Mouse (Mus musculus) heart, embryonic 16.5 days (tissue): ENCODE results near the gene Gtf2h1. TPM values are rescaled to one million over a fixed set of nuclear protein-coding genes. Genes with fewer than 3 reads are reported as not detected.
"Not testable (repeated sequence)": the region's sequence is repeated elsewhere in the genome, so short reads cannot be mapped to it uniquely, and the experiment has no call there.

Experiments used
- ATAC-seq: fragments of 200-750 bp; cut with Nextera tagmentation; replicated peaks from 2 replicates; pipeline ENCODE4 v1.8.0; 2017; ENCODE audit warnings: moderate number of reproducible peaks; ENCODE audit not compliant: insufficient read depth, low FRiP score; ENCODE audit errors: extremely low read depth
- H3K27ac ChIP-seq: fragments of 300-500 bp; sonication (generic); 2 replicates; pipeline ENCODE4 v1.5.1; 2014; ENCODE audit warnings: mild to moderate bottlenecking, low read length, control low read depth, moderate library complexity
- H3K27me3 ChIP-seq: fragments of 300-500 bp; sonication (generic); 2 replicates; pipeline ENCODE4 v1.6.1; 2014; ENCODE audit warnings: low read length, mixed read lengths; ENCODE audit not compliant: control insufficient read depth, insufficient read depth
- H3K36me3 ChIP-seq: fragments of 300-500 bp; sonication (generic); 2 replicates; pipeline ENCODE4 v1.6.1; 2014; ENCODE audit not compliant: control insufficient read depth, insufficient read depth
- H3K4me1 ChIP-seq: fragments of 300-500 bp; sonication (generic); 2 replicates; pipeline ENCODE4 v1.6.1; 2014; ENCODE audit warnings: low read length, mixed read lengths; ENCODE audit not compliant: control insufficient read depth, insufficient read depth
- H3K4me2 ChIP-seq: fragments of 300-500 bp; sonication (generic); 2 replicates; pipeline ENCODE4 v1.6.1; 2014; ENCODE audit warnings: low read depth, mild to moderate bottlenecking, control low read depth, low read length
- H3K4me3 ChIP-seq: fragments of 300-500 bp; sonication (generic); 2 replicates; pipeline ENCODE4 v1.5.1; 2014; ENCODE audit warnings: mild to moderate bottlenecking, control low read depth, low read length
- H3K9ac ChIP-seq: fragments of 300-500 bp; sonication (generic); 2 replicates; pipeline ENCODE4 v1.6.1; 2014; ENCODE audit warnings: low read length, control low read depth
- H3K9me3 ChIP-seq: fragments of 300-500 bp; sonication (generic); replicated peaks from 2 replicates; pipeline ENCODE4 v1.6.1; 2016; ENCODE audit warnings: low read length; ENCODE audit not compliant: control insufficient read depth
- WGBS: fragments of 180-500 bp; shearing (Covaris S2); extraction: QIAGEN DNeasy Blood & Tissue Kit; methylation state at CpG from one replicate; pipeline ENCODE4 v1.1.7; 2014; 5-methylcytosine and 5-hydroxymethylcytosine counted together
- polyA plus RNA-seq: library from polyadenylated mRNA; unstranded; fragments of >200 nt; fragmentation: Nextera tagmentation; extraction: Ambion mirVana; gene quantifications from 2 replicates; pipeline ENCODE4 v1.2.1, GENCODE M21; 2015

Gtf2h1 gene
- polyA plus RNA-seq, 1 experiment from 2014 or later, result 32.2 TPM

- H3K27ac ChIP-seq, result no peak overlapping the region
- no peaks in the 10 kb centered on the region for H3K9me3 ChIP-seq
- 54% methylated on average over 4 of the region's 4 CpGs for WGBS
- no peak overlapping the region for H3K9ac ChIP-seq
- peaks cover 39% of the 10 kb centered on the region for H3K36me3 ChIP-seq
- H3K4me1 ChIP-seq, result no peaks in the 10 kb centered on the region
- H3K4me2 ChIP-seq, result no peak overlapping the region
- H3K4me3 ChIP-seq, result no peak overlapping the region
- H3K27me3 ChIP-seq, result no peaks in the 10 kb centered on the region
- ATAC-seq, result no peak
These were observed 25.2 kb upstream of the Gtf2h1 start for GRCm38 (mm10) chr7:46770706-46771105.

DNA sequence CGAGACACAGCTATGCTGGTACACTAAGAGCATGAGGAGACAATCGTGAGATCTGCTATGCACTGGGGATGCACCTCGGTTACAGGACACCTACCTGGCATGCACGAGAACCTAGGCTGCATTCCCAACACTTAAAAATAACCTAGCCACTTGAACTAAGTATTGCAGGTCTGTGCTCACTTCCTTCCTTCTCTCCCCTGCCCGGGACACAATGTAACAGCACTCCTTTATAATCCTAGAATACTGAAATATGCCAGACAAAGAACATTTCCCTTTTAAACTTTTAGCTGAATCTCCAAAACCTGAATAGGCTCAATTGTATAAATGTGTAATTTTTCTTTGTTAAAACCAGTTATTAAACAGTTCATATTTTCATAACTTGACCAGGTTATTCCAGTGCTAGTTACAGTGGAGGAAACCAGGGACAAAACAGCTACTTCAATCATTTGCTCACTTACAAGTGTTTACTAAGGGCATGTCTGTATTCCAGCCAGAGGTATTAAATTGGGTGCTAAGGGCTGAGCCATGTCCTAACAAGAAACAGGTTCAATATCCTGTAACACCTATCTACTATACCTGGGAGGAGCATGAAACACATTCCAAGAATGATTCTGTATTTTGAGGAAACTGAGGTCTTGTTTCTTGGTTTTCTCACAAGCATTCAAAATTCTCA is 6.6 kb upstream of the Gtf2h1 start:
- 78% methylated on average over 5 of the region's 5 CpGs for WGBS
- ATAC-seq, result no peak

DNA sequence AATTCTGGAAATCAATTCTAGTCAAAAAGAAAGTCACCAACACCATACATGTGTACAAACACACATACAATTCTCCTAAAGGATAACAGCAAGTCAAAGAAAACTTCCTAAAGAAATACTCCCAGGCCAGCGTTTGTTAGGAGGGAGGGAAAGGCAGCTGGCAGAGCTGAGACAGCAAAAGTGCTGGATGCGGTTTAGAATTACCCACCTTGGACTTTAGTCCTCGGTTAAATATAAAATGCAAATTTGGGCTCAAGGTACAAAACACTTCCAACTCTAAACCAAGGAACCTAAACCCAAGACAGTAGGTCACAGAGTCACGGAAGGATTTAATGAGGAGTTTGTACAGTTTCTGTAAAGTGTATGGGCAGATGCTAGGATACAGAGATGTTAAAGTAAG is 2.0 kb upstream of the Gtf2h1 start:
- H3K9ac ChIP-seq, result no peak overlapping the region
- no peak overlapping the region for H3K4me3 ChIP-seq
- H3K4me1 ChIP-seq, result peaks cover 14% of the 10 kb centered on the region
- no peak overlapping the region for H3K4me2 ChIP-seq
- peaks cover 2% of the 10 kb centered on the region; the same call in 1 of the 2 replicates for H3K36me3 ChIP-seq
- no peak overlapping the region for H3K27ac ChIP-seq
- H3K27me3 ChIP-seq, result no peaks in the 10 kb centered on the region
- H3K9me3 ChIP-seq, result no peaks in the 10 kb centered on the region
- WGBS, result 83% methylated on average over 4 of the region's 4 CpGs
- ATAC-seq, result no peak

More for the DNA sequence above, 6.6 kb upstream of the Gtf2h1 start:
- Histone ChIP-seq H3K4me2 (no peak overlapping the region), H3K9me3 (no peaks in the 10 kb centered on the region), H3K36me3 (peaks cover 22% of the 10 kb centered on the region), H3K27ac (no peak overlapping the region), H3K9ac (no peak overlapping the region), H3K4me1 (no peaks in the 10 kb centered on the region), H3K27me3 (no peaks in the 10 kb centered on the region), H3K4me3 (no peak overlapping the region)

DNA sequence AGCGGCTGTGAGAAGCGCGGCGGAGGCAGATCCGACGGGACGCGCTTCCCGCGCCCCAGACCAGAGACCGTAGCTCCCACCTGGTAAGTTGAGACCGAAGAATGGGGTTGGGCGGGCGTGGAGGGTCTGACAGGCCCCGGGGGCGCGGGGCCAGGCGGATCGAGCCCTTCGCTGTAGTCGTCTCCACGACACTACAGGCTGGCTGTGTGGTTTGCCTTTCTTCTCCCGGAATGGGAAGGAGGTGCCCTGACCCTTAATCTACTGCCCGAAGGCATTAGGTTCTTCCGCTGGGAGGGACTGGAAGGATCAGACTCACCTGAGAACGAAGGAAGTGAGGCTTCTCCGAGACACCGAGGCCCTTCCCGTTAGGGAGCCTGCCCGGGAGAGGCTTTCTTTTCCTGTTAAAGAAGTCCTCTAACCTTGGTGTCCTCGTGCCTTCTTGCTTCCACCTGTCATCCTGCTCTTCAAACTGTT is 340 bp downstream of the Gtf2h1 start:
- WGBS, result under 1% methylated on average over 31 of the region's 31 CpGs
- peak overlapping the region; percentile 89 for H3K27ac ChIP-seq
- peaks cover 5% of the 10 kb centered on the region; the same call in 1 of the 2 replicates for H3K36me3 ChIP-seq
- no peaks in the 10 kb centered on the region for H3K27me3 ChIP-seq
- peaks cover 14% of the 10 kb centered on the region for H3K4me1 ChIP-seq
- H3K4me2 ChIP-seq, result peak overlapping the region; percentile 89
- H3K9me3 ChIP-seq, result no peaks in the 10 kb centered on the region
- peak overlapping the region; percentile 92 for H3K9ac ChIP-seq
- no peak for ATAC-seq
- peak overlapping the region; percentile 86 for H3K4me3 ChIP-seq

DNA sequence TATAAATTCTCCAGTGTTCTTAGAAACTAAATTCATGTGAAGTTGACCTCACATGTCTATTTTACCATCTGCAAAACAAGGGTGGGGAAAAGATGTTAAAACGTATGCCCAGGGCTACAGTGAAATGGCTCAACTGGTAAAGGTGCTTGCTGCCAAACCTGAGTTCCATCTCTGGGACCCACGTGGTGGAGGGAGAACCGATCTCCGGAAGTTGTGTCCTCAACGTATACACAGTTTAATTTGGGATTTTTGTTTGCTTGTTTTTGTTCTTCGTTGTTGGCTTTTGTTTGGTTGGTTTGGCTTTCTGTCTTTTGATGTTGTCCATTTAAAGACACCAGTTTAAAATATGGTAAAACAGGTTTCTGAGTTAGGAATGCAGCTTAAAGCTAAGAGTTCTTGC is 876 bp downstream of the Gtf2h1 start:
- Histone ChIP-seq H3K9me3 (no peaks in the 10 kb centered on the region), H3K27me3 (no peaks in the 10 kb centered on the region), H3K4me2 (peak overlapping the region; percentile 89), H3K4me1 (peaks cover 14% of the 10 kb centered on the region), H3K4me3 (peak overlapping the region; percentile 86), H3K36me3 (peaks cover 8% of the 10 kb centered on the region), H3K9ac (peak overlapping the region; percentile 92), H3K27ac (no peak overlapping the region)
- ATAC-seq, result no peak
- 46% methylated on average over 6 of the region's 6 CpGs for WGBS

DNA sequence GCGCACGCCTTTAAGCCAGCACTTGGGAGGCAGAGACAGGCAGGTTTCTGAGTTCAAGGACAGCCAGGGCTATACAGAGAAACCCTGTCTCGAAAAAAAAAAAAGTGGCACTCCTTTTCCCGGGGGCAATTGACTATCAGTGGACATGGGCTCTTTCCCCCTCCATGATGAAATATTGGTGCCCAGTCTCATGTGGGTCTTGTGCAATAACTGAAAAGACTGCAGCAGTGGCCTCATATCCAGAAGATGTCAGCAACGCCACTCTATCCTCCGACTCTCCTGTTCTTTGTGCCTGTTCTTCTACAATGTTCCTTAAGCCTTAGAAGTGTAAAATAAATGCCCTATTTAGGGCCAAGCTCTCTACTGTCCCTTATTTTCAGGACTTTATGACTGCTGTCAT is 14.4 kb downstream of the Gtf2h1 start:
- WGBS, result 91% methylated on average over 6 of the region's 6 CpGs
- H3K27ac ChIP-seq, result no peak overlapping the region
- H3K9me3 ChIP-seq, result no peaks in the 10 kb centered on the region
- no peak overlapping the region for H3K9ac ChIP-seq
- H3K4me1 ChIP-seq, result no peaks in the 10 kb centered on the region
- peaks cover 50% of the 10 kb centered on the region for H3K36me3 ChIP-seq
- no peak for ATAC-seq
- H3K4me2 ChIP-seq, result no peak overlapping the region
- no peaks in the 10 kb centered on the region for H3K27me3 ChIP-seq
- H3K4me3 ChIP-seq, result no peak overlapping the region

GRCm38 (mm10) chr7:46814012-46814411 is 18.1 kb downstream of the Gtf2h1 start:
- H3K27ac ChIP-seq, result no peak overlapping the region
- peaks cover 61% of the 10 kb centered on the region for H3K36me3 ChIP-seq
- H3K9ac ChIP-seq, result no peak overlapping the region
- 81% methylated on average over 4 of the region's 4 CpGs for WGBS
- H3K4me1 ChIP-seq, result no peaks in the 10 kb centered on the region
- H3K4me2 ChIP-seq, result no peak overlapping the region
- no peak overlapping the region for H3K4me3 ChIP-seq
- H3K9me3 ChIP-seq, result no peaks in the 10 kb centered on the region
- H3K27me3 ChIP-seq, result no peaks in the 10 kb centered on the region
- no peak for ATAC-seq

DNA sequence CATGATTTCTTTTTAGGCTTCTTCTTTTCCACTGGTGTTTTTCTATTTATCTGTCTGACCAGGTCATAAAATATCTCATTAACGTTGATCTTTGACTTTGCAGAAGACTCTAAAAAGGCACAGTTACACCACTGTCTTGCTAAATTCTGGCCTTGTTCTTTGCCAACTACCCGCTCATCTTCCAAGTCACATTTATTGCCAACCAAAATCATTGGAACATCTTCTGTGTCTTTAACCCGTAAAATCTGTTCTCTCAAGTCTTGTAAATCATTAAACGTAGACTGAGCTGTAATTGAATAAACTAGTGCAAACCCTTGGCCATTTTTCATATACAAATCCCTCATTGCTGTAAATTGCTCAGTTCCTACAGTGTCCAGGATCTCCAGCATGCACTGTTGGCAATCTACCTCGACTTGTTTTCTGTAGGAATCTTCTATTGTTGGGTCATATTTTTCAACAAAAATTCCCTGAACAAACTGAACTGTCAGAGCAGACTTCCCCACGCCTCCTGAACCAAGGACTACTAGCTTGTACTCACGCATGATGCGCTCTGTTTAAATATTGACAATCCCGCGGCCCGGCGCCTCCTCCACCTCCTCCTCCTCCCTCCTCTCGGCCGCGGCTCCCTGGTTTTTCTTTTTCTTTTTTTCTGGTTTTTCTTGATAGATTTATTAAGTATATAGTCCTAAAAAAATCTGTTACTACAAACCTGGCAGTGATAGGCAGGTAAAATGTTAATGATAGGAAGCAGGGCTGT is 25.2 kb downstream of the Gtf2h1 start:
- H3K9ac ChIP-seq, H3K27me3 ChIP-seq, H3K27ac ChIP-seq, H3K4me1 ChIP-seq, H3K4me3 ChIP-seq, ATAC-seq, H3K9me3 ChIP-seq, H3K4me2 ChIP-seq: not testable (repeated sequence)
- WGBS, result 89% methylated on average over 15 of the region's 15 CpGs
- peaks cover 49% of the 10 kb centered on the region for H3K36me3 ChIP-seq
